Mouse (Mus musculus): ENCODE results near the gene Cldn14.

GRCm38 (mm10) chr16:93890948-93891604 lies 117.6 kb downstream of the Cldn14 start:
- TF ChIP-seq ZNF384 (IDR thresholded peaks at IDR 0.05; ENCODE audit: low read depth, low read length), result no peak
- no peak for TF ChIP-seq ZC3H11A (IDR thresholded peaks at IDR 0.05; ENCODE audit: borderline replicate concordance, low read depth, low read length)
- TF ChIP-seq CHD2 (IDR thresholded peaks at IDR 0.05; ENCODE audit: low read depth, low read length), result no peak

Measured in ES-E14 (cell line).